In the genomic region with DNA sequence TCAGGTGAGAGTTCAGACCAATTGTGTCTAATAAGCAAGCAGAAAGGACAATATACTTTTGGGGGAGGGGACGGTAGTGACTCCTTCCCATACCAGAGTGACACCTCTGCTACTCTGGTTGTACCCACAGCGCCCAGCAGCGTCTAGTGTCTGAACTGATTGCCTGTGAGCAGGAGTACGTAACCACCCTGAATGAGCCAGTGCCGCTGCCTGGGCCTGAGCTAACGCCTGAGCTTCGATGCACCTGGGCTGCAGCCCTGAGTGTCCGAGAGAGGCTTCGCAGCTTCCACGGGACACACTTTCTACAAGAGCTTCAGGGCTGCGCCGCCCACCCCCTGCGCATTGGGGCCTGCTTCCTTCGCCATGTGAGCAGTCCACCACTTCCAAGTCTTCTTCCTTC, we compare ENCODE assay signal across 2 mouse cellular contexts.
TF ChIP-seq lines count a peak whose summit lies in the region.

No protein-coding gene starts in this region.

TF ChIP-seq in ES-E14, 5 proteins besides CTCF, POLR2A, EP300 and RAD21 (continued from another document):
- TF ChIP-seq CHD2 (IDR thresholded peaks at IDR 0.05; ENCODE audit: low read depth, low read length) = no peak
- TF ChIP-seq ZC3H11A (IDR thresholded peaks at IDR 0.05; ENCODE audit: borderline replicate concordance, low read depth, low read length) = no peak
- TF ChIP-seq HCFC1 (IDR thresholded peaks at IDR 0.05; ENCODE audit: borderline replicate concordance, insufficient read depth, low read length) = no peak
- no peak for TF ChIP-seq MAFK (IDR thresholded peaks at IDR 0.05; ENCODE audit: insufficient read depth, low read depth, low read length)

TF ChIP-seq in myocyte, 11 proteins besides CTCF, POLR2A, EP300 and RAD21 (continued from another document):
- peak; percentile 21 for TF ChIP-seq POLR2AphosphoS2 (IDR thresholded peaks at IDR 0.05; ENCODE audit: insufficient read length, low read depth)
